Mouse (Mus musculus): Measurements from ENCODE around the gene Rnh1. TPM values are rescaled to one million over a fixed set of nuclear protein-coding genes. Genes with fewer than 3 reads are reported as not detected.

The Rnh1 gene
- total and polyA plus RNA-seq, 3 experiments, result 12.6 to 40.6 (median 16.3) TPM

GRCm38 (mm10) chr7:141191796-141192685, 19.4 kb upstream of the Rnh1 start:
- ATAC-seq (ENCODE audit: extremely low read depth, insufficient number of reproducible peaks, low FRiP score, poor library complexity, severe bottlenecking), result no peak
- no peaks in the 10 kb centered on the region for H3K27me3 ChIP-seq (ENCODE audit: insufficient read depth, low read length)
- no peak overlapping the region; the same call in 1 of the 2 replicates for H3K4me3 ChIP-seq (ENCODE audit: low read depth, low read length)
- peaks cover 61% of the 10 kb centered on the region for H3K4me1 ChIP-seq (ENCODE audit: insufficient read depth, low read depth, low read length)
- TF ChIP-seq CTCF (IDR thresholded peaks at IDR 0.05; ENCODE audit: low read depth, low read length) (no peak), GATA1 (IDR thresholded peaks at IDR 0.05; ENCODE audit: borderline replicate concordance, low read length) (no peak), GATA2 (IDR thresholded peaks at IDR 0.05; ENCODE audit: borderline replicate concordance, low read depth, low read length) (no peak), TAL1 (conservative IDR thresholded peaks at IDR 0.05; ENCODE audit: low read depth, low read length) (no peak), POLR2AphosphoS5 (IDR thresholded peaks at IDR 0.05; ENCODE audit: insufficient replicate concordance, low read depth, low read length) (no peak)
- peaks cover 47% of the 10 kb centered on the region for H3K36me3 ChIP-seq (replicated peaks)
- no peak for DNase-seq (ENCODE audit: low spot score)
- no peaks in the 10 kb centered on the region for H3K9me3 ChIP-seq (replicated peaks)

- ATAC-seq (ENCODE audit: extremely low read depth, insufficient number of reproducible peaks, low FRiP score, poor library complexity, severe bottlenecking), result no peak
- peaks cover 56% of the 10 kb centered on the region for H3K4me1 ChIP-seq (ENCODE audit: insufficient read depth, low read depth, low read length)
These were observed 18.4 kb upstream of the Rnh1 start for GRCm38 (mm10) chr7:141191036-141191435.

GRCm38 (mm10) chr7:141190220-141190619, 17.6 kb upstream of the Rnh1 start:
- no peak for TF ChIP-seq GATA2 (IDR thresholded peaks at IDR 0.05; ENCODE audit: borderline replicate concordance, low read depth, low read length)
- no peak for TF ChIP-seq CTCF (IDR thresholded peaks at IDR 0.05; ENCODE audit: low read depth, low read length)
- no peak for TF ChIP-seq POLR2AphosphoS5 (IDR thresholded peaks at IDR 0.05; ENCODE audit: insufficient replicate concordance, low read depth, low read length)
- no peak for TF ChIP-seq GATA1 (IDR thresholded peaks at IDR 0.05; ENCODE audit: borderline replicate concordance, low read length)
- no peak for TF ChIP-seq TAL1 (conservative IDR thresholded peaks at IDR 0.05; ENCODE audit: low read depth, low read length)
- Histone ChIP-seq H3K4me3 (ENCODE audit: low read depth, low read length) (no peak overlapping the region), H3K36me3 (replicated peaks) (peaks cover 47% of the 10 kb centered on the region), H3K9me3 (replicated peaks) (no peaks in the 10 kb centered on the region), H3K4me1 (ENCODE audit: insufficient read depth, low read depth, low read length) (peaks cover 49% of the 10 kb centered on the region), H3K27me3 (ENCODE audit: insufficient read depth, low read length) (no peaks in the 10 kb centered on the region)
- no peak for DNase-seq (ENCODE audit: low spot score)
- no peak for ATAC-seq (ENCODE audit: extremely low read depth, insufficient number of reproducible peaks, low FRiP score, poor library complexity, severe bottlenecking)

More at GRCm38 (mm10) chr7:141191036-141191435, 18.4 kb upstream of the Rnh1 start:
- Histone ChIP-seq H3K36me3 (replicated peaks) (peaks cover 47% of the 10 kb centered on the region), H3K27me3 (ENCODE audit: insufficient read depth, low read length) (no peaks in the 10 kb centered on the region), H3K4me3 (ENCODE audit: low read depth, low read length) (no peak overlapping the region), H3K9me3 (replicated peaks) (no peaks in the 10 kb centered on the region)
- DNase-seq (ENCODE audit: low spot score), result no peak
- TF ChIP-seq TAL1 (conservative IDR thresholded peaks at IDR 0.05; ENCODE audit: low read depth, low read length) (no peak), GATA1 (IDR thresholded peaks at IDR 0.05; ENCODE audit: borderline replicate concordance, low read length) (no peak)

GRCm38 (mm10) chr7:141188733-141189132, 16.1 kb upstream of the Rnh1 start:
- ATAC-seq (ENCODE audit: extremely low read depth, insufficient number of reproducible peaks, low FRiP score, poor library complexity, severe bottlenecking), result no peak
- TF ChIP-seq GATA2 (IDR thresholded peaks at IDR 0.05; ENCODE audit: borderline replicate concordance, low read depth, low read length) (no peak), CTCF (IDR thresholded peaks at IDR 0.05; ENCODE audit: low read depth, low read length) (no peak), POLR2AphosphoS5 (IDR thresholded peaks at IDR 0.05; ENCODE audit: insufficient replicate concordance, low read depth, low read length) (no peak), GATA1 (IDR thresholded peaks at IDR 0.05; ENCODE audit: borderline replicate concordance, low read length) (no peak), TAL1 (conservative IDR thresholded peaks at IDR 0.05; ENCODE audit: low read depth, low read length) (no peak)
- peaks cover 39% of the 10 kb centered on the region for H3K4me1 ChIP-seq (ENCODE audit: insufficient read depth, low read depth, low read length)
- no peak for DNase-seq (ENCODE audit: low spot score)
- H3K9me3 ChIP-seq (replicated peaks), result no peaks in the 10 kb centered on the region
- H3K4me3 ChIP-seq (ENCODE audit: low read depth, low read length), result no peak overlapping the region
- peaks cover 47% of the 10 kb centered on the region for H3K36me3 ChIP-seq (replicated peaks)
- peaks cover 6% of the 10 kb centered on the region; the same call in 1 of the 2 replicates for H3K27me3 ChIP-seq (ENCODE audit: insufficient read depth, low read length)

GRCm38 (mm10) chr7:141188194-141188593, 15.5 kb upstream of the Rnh1 start:
- peaks cover 6% of the 10 kb centered on the region; the same call in 1 of the 2 replicates for H3K27me3 ChIP-seq (ENCODE audit: insufficient read depth, low read length)
- H3K9me3 ChIP-seq (replicated peaks), result no peaks in the 10 kb centered on the region
- ATAC-seq (ENCODE audit: extremely low read depth, insufficient number of reproducible peaks, low FRiP score, poor library complexity, severe bottlenecking) (no peak), DNase-seq (ENCODE audit: low spot score) (no peak)
- H3K4me1 ChIP-seq (ENCODE audit: insufficient read depth, low read depth, low read length), result peaks cover 36% of the 10 kb centered on the region
- TF ChIP-seq GATA2 (IDR thresholded peaks at IDR 0.05; ENCODE audit: borderline replicate concordance, low read depth, low read length), result no peak
- no peak for TF ChIP-seq TAL1 (conservative IDR thresholded peaks at IDR 0.05; ENCODE audit: low read depth, low read length)
- TF ChIP-seq POLR2AphosphoS5 (IDR thresholded peaks at IDR 0.05; ENCODE audit: insufficient replicate concordance, low read depth, low read length), result no peak
- TF ChIP-seq GATA1 (IDR thresholded peaks at IDR 0.05; ENCODE audit: borderline replicate concordance, low read length), result no peak
- TF ChIP-seq CTCF (IDR thresholded peaks at IDR 0.05; ENCODE audit: low read depth, low read length), result no peak
- H3K36me3 ChIP-seq (replicated peaks), result peaks cover 47% of the 10 kb centered on the region
- H3K4me3 ChIP-seq (ENCODE audit: low read depth, low read length), result no peak overlapping the region

- no peak for ATAC-seq (ENCODE audit: extremely low read depth, insufficient number of reproducible peaks, low FRiP score, poor library complexity, severe bottlenecking)
- TF ChIP-seq TAL1 (conservative IDR thresholded peaks at IDR 0.05; ENCODE audit: low read depth, low read length) (no peak), CTCF (IDR thresholded peaks at IDR 0.05; ENCODE audit: low read depth, low read length) (peak; percentile 68; the same call in 1 of the 2 replicates)
- peaks cover 17% of the 10 kb centered on the region for H3K27me3 ChIP-seq (ENCODE audit: insufficient read depth, low read length)
- H3K9me3 ChIP-seq (replicated peaks), result no peaks in the 10 kb centered on the region
- peak; percentile 65 for DNase-seq (ENCODE audit: low spot score)
- H3K36me3 ChIP-seq (replicated peaks), result no peaks in the 10 kb centered on the region
- peaks cover 9% of the 10 kb centered on the region for H3K4me1 ChIP-seq (ENCODE audit: insufficient read depth, low read depth, low read length)
- H3K4me3 ChIP-seq (ENCODE audit: low read depth, low read length), result no peak overlapping the region
These were observed 3.5 kb upstream of the Rnh1 start for GRCm38 (mm10) chr7:141176173-141176572.
